Mouse (Mus musculus): ENCODE data around the gene Yipf1. TPM values are rescaled to one million over a fixed set of nuclear protein-coding genes. Genes with fewer than 3 reads are reported as not detected.
A peak's percentile ranks its signal among the peaks of the same experiment; 100 is the strongest.

Yipf1 gene
- 58.3 and 58.8 TPM in 2 replicates for polyA plus RNA-seq (2015; fragmentation: Nextera tagmentation; extraction: Ambion mirVana)

DNA sequence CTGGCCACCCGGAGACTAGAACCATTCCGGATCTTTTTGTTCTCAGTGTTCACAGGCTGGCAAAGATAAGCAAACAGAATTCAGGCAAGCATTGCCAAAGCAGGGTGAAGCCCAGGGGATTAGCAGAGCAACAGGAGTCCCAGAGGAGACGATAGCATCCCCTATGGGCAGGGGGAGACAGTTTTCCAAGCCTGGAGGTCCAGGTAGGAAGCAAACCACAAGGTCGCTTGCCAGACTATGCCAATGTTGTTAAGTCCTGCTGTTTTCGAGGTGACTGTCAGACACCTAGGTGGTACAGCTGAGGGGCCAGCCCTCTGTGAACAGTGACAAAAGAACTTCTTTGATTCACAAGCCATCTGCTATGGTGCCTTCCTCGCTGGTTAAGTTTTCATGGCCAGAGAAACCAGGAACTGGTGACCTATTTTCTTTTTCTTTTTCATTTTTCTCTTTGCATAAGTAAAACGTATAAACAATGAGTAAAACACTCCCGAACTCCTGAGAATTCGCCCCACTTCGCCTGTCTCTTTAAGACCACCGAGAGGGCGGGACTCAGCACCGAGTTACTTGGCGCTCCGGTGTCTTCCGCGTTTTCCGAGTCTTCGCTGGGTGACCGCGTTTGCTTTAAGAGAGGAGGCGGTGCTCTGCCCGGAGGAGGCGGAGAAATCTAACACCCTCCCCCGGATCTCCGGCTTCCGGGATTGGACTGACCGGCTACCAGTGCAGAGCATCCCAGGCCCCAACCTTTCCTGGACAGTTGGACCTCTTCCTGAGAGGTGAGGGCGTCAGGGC, at the start of gene Yipf1:
TSS of gene Yipf1 (plus strand) at position 674 of the 789 bp plus-strand sequence.
- peaks cover 29% of the 10 kb centered on the region for H3K36me3 ChIP-seq
- 2% methylated on average over 29 of the region's 29 CpGs for WGBS
- no peak within 1 kb of the TSS for H3K27ac ChIP-seq
- H3K9ac ChIP-seq, result peak within 1 kb of the TSS; percentile 70
- ATAC-seq (ENCODE audit: low FRiP score, low read depth), result peak; percentile 92
- no peaks in the 10 kb centered on the region for H3K27me3 ChIP-seq
- peaks cover 19% of the 10 kb centered on the region for H3K4me1 ChIP-seq
- H3K4me2 ChIP-seq (replicated peaks), result peak within 1 kb of the TSS; percentile 86
- H3K9me3 ChIP-seq, result no peaks in the 10 kb centered on the region
- H3K4me3 ChIP-seq, result peak within 1 kb of the TSS; percentile 71

DNA sequence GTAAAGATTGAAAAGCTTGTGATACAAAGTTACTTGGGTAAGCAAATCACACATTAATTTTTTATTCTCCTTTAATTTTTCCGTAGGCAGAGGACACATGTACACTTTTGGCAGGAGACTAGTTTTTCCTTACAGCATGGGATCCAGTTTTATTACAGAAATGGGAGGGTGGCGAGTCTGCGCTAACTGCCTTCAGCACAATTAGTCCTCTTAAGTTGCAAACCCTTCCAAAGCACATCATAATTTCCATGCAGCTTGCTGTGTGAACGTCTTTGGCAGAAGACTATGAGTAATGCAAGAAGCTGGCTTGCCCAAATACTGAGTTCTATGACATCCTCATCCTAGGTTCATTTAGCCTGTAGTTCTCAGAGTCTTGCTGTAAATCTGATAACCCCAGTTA, 40.5 kb upstream of the Yipf1 start:
- Histone ChIP-seq H3K27ac (peak overlapping the region; percentile 52; the same call in 1 of the 2 replicates), H3K27me3 (no peaks in the 10 kb centered on the region), H3K9ac (no peak overlapping the region), H3K4me2 (replicated peaks) (no peak overlapping the region), H3K36me3 (peaks cover 5% of the 10 kb centered on the region; the same call in 1 of the 2 replicates), H3K4me3 (no peak overlapping the region), H3K9me3 (no peaks in the 10 kb centered on the region), H3K4me1 (peaks cover 11% of the 10 kb centered on the region)
- no peak for ATAC-seq (ENCODE audit: low FRiP score, low read depth)
- 44% methylated on average over 4 of the region's 4 CpGs for WGBS

DNA sequence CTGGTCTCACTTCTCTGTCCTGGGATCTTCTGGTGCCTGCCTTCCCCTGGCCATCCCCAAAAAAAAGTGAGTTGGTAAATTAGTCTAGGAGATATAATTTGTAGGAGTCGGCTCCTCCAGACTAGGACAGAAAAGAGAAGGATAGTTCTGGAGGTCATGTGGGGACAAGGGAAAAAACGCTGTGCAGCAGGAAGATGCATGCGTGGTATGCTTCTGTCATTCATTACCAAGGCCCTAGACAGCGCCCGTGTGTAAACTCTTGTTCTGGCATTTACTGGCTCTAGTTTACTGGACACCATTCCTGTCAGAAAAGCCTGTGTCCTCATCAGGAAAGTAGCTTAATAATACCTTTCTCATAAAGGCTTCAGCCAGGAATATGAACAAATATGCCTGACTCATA, 39.7 kb upstream of the Yipf1 start:
- no peaks in the 10 kb centered on the region for H3K9me3 ChIP-seq
- H3K4me3 ChIP-seq, result no peak overlapping the region
- no peaks in the 10 kb centered on the region for H3K27me3 ChIP-seq
- peaks cover 5% of the 10 kb centered on the region; the same call in 1 of the 2 replicates for H3K36me3 ChIP-seq
- no peak overlapping the region for H3K4me2 ChIP-seq (replicated peaks)
- H3K9ac ChIP-seq, result no peak overlapping the region
- 64% methylated on average over 5 of the region's 5 CpGs for WGBS
- H3K27ac ChIP-seq, result peak overlapping the region; percentile 52; the same call in 1 of the 2 replicates
- H3K4me1 ChIP-seq, result peaks cover 11% of the 10 kb centered on the region
- no peak for ATAC-seq (ENCODE audit: low FRiP score, low read depth)

DNA sequence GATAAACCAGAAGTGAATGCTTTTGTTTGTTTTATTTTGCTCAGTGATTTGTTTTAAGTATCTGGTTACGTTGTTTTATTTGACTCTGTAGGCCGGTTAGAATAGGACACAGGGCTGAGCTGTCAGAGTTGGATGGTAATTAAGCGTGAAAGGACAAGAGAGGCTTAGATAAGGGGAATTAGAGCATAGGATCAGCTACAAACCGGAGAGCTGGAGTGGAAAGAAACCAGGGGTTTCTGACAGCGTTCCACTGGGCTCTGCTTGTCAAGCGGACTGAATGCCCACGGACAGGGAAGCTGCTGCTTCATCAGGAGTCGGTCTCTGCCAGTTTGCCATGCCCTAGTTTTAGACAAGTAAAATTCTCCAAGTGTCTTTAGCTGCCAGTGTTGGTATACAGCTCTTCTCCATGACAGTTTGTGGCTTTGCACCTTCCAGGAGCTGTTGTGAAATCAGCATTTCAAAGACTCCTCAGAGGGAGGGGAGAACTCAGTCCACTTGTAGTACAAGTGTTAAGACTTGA, 35.9 kb upstream of the Yipf1 start:
- Histone ChIP-seq H3K4me3 (no peak overlapping the region), H3K27me3 (no peaks in the 10 kb centered on the region), H3K36me3 (peaks cover 24% of the 10 kb centered on the region), H3K9me3 (no peaks in the 10 kb centered on the region), H3K4me2 (replicated peaks) (no peak overlapping the region), H3K9ac (no peak overlapping the region), H3K4me1 (peaks cover 11% of the 10 kb centered on the region), H3K27ac (no peak overlapping the region)
- ATAC-seq (ENCODE audit: low FRiP score, low read depth), result no peak
- WGBS, result 27% methylated on average over 8 of the region's 8 CpGs

DNA sequence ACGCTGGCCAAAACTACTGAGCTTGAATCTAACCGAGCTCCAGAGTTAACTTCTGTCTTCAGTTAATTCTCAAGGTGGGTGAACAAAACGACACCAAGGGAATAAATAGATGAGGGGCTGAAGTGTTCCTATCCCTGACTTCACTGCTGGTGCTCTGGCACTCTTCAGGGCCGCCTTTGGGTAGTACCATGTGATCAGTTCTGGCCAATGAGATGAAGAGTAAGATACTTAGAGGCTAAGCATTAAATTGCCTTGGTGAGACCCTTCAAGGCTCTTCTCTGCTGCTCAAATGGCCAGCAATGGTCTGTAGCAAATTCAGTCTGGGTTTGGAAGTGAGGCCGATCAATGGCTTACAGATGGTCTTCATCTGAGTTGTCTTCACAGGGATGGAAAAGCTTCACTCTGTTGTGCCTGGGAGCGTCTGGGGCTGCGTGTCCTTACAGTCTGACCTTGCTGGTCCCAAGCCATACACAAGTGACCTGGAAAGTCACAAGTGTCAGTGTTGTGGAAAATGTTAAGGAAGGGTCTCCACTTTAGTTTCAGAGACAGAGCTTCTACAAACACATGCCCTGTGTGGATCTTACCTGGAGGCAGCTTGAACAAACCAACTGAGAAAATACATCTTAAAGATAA, 33.2 kb upstream of the Yipf1 start:
- ATAC-seq (ENCODE audit: low FRiP score, low read depth), result no peak
- Histone ChIP-seq H3K36me3 (peaks cover 27% of the 10 kb centered on the region), H3K27ac (no peak overlapping the region), H3K4me1 (no peaks in the 10 kb centered on the region), H3K9ac (no peak overlapping the region), H3K9me3 (no peaks in the 10 kb centered on the region), H3K4me3 (no peak overlapping the region), H3K4me2 (replicated peaks) (no peak overlapping the region), H3K27me3 (no peaks in the 10 kb centered on the region)
- WGBS, result 80% methylated on average over 7 of the region's 7 CpGs

DNA sequence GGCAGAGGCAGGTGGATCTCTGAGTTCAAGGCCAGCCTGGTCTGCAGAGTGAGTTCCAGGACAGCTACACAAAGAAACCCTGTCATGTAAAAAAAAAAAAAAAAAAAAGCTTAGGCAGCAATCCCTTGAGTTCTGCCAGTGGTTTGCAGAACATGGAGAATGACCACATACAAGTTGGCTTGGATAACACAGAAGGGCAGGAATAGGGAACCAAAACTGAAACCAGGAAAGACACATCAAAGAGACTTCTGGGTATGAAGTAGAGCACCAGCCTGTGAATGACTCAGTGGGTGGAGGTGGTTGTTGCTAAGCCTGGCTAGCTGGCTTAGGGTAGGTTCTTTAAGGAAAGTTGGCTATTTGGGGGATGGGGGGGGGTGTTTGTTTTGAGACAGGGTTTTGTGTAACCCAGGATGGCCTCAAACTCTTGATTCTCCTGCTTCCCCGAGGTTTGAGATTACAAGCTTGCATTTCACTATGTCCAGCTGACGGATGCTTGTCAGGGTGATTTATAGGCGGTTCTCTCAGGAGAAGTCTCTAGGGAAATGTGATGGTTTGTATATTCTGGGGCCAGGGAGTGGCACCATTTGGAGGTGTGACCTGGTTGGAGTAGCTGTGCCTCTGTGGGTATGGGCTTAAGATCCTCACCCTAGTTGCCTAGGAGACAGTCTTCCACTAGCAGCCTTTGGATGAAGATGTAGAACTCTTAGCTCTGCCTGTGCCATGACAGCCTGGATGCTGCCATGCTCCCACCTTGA, 28.5 kb upstream of the Yipf1 start:
- H3K36me3 ChIP-seq, result peaks cover 18% of the 10 kb centered on the region
- no peak overlapping the region for H3K4me3 ChIP-seq
- no peak overlapping the region for H3K27ac ChIP-seq
- H3K4me2 ChIP-seq (replicated peaks), result no peak overlapping the region
- H3K9ac ChIP-seq, result no peak overlapping the region
- no peak for ATAC-seq (ENCODE audit: low FRiP score, low read depth)
- no peaks in the 10 kb centered on the region for H3K27me3 ChIP-seq
- H3K4me1 ChIP-seq, result no peaks in the 10 kb centered on the region
- no peaks in the 10 kb centered on the region for H3K9me3 ChIP-seq
- 68% methylated on average over 3 of the region's 3 CpGs for WGBS

DNA sequence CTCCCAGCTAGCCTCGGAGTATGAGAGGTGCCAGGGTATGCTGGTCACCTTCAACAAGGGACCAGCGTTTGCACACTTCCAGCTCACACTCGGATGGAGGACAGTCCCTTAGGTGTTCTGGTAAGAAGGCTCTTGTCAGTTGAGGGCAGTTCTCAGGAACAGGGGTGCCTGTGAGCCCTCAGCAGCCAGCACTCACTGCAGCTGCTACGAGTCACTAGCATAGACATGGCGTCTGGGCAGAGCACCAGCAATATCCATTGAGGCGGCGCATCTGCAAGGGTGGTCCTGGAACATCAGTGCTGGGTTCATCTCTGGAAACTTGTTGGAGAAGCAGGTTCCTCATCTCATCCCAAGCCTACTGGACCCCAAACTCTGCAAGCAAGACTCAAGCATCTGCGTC, 27.8 kb upstream of the Yipf1 start:
- Histone ChIP-seq H3K4me2 (replicated peaks) (no peak overlapping the region), H3K9ac (no peak overlapping the region), H3K4me1 (no peaks in the 10 kb centered on the region), H3K27ac (no peak overlapping the region), H3K9me3 (no peaks in the 10 kb centered on the region), H3K4me3 (no peak overlapping the region), H3K36me3 (peaks cover 11% of the 10 kb centered on the region; the same call in 1 of the 2 replicates), H3K27me3 (no peaks in the 10 kb centered on the region)
- ATAC-seq (ENCODE audit: low FRiP score, low read depth), result no peak
- WGBS, result 91% methylated on average over 8 of the region's 8 CpGs

DNA sequence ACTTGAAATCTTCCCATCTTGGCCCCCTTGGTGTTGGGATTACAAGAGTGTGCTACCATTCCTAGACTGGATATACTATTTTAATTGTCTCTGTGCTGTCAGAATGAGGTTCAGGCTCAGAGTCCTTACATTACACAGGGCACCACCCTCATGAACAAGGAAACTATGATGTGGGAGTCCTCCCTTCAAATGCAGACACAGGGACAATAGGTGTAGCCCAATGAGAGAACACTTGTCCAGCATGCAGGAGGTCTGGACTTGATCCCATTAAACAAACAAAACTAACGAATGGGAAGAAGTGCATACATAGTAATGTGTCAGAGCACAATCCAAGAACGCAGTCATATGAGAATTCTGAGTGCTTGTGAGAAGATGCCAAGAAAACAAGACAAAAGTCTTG, 26.6 kb upstream of the Yipf1 start:
- Histone ChIP-seq H3K4me2 (replicated peaks) (no peak overlapping the region), H3K4me3 (no peak overlapping the region), H3K36me3 (peaks cover 8% of the 10 kb centered on the region; the same call in 1 of the 2 replicates), H3K9me3 (no peaks in the 10 kb centered on the region), H3K9ac (no peak overlapping the region), H3K27ac (no peak overlapping the region), H3K4me1 (no peaks in the 10 kb centered on the region), H3K27me3 (no peaks in the 10 kb centered on the region)
- WGBS, result 89% methylated on average over 2 of the region's 2 CpGs
- no peak for ATAC-seq (ENCODE audit: low FRiP score, low read depth)

DNA sequence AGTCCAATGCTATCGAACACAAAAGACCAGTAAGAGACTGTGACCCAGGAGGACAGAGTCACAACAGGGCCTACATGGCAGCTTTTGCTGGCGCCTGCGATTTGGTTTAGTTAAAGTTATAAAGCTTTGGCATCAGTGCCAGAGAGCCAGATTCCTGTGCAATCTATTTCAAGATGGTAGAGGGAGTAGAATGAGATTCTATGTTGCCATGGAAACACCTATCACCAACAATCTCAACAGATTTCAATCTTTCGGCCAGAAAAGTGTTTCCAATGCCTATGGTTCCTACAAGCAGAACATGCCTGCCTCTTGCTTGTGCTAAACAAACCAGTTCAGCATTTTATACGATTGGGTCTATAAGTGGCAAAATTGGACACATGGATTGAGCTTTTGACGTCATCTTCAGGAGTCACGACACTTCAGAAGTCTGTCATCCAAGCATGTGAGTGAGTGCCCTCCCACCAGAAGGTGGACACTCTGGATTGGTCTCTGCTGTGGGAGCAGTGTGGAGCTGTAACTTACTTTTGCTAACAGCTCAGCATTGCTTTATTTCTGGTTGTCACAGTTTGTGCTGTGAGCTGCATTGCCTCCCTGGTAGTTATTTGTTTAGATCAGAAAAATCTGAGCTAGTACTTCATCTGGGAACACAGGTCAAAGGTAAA, 22.4 kb upstream of the Yipf1 start:
- ATAC-seq (ENCODE audit: low FRiP score, low read depth), result no peak
- H3K4me3 ChIP-seq, result no peak overlapping the region
- H3K4me2 ChIP-seq (replicated peaks), result no peak overlapping the region
- H3K27me3 ChIP-seq, result no peaks in the 10 kb centered on the region
- no peak overlapping the region for H3K27ac ChIP-seq
- no peaks in the 10 kb centered on the region for H3K36me3 ChIP-seq
- 90% methylated on average over 7 of the region's 7 CpGs for WGBS
- H3K9me3 ChIP-seq, result no peaks in the 10 kb centered on the region
- no peaks in the 10 kb centered on the region for H3K4me1 ChIP-seq
- H3K9ac ChIP-seq, result no peak overlapping the region

DNA sequence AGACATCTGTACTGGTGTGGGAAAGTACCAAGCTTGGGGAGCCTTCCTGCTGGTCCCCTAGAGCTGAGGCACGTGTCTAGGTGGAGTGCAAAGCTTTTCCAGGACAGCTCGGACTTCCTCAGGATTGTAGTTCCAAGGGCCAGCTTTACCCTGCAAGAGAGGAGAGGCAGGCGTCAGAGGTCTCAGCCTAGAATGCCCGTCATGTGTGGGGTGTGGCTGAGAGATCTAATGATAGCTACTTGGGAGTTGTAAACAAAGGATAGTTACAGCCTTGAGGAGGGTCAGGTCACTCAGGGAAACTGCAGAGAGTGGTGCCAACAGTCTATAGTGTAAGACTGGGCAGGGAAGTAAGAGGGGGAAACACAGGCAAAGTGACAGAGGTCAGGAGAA, 21.9 kb upstream of the Yipf1 start:
- Histone ChIP-seq H3K27me3 (no peaks in the 10 kb centered on the region), H3K27ac (no peak overlapping the region), H3K9me3 (no peaks in the 10 kb centered on the region), H3K4me2 (replicated peaks) (no peak overlapping the region), H3K4me1 (no peaks in the 10 kb centered on the region), H3K4me3 (no peak overlapping the region), H3K9ac (no peak overlapping the region), H3K36me3 (no peaks in the 10 kb centered on the region)
- 34% methylated on average over 4 of the region's 4 CpGs for WGBS
- ATAC-seq (ENCODE audit: low FRiP score, low read depth), result no peak

DNA sequence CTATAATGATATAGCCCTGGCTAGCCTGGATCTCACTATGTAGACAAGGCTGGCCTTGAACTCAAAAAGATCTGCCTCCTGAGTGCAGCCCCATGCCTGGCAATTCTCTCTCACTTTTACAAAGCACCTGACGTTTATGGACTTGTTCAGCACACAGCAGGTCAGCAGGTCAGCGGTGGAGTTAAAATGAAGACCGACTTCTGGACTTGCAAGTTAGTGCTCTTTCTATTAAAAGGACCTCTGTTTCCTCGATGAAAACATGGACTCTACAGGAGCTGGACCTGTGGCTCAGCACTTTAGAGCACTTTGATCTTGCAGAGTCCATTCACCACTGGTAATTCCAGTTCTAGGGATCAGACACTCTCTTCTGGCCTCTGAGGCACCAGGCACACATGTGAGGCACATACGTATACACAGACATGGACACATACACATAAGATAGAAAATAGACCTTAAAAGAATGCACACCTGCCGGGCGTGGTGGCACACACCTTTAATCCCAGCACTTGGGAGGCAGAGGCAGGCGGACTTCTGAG, 16.0 kb upstream of the Yipf1 start:
- no peak for ATAC-seq (ENCODE audit: low FRiP score, low read depth)
- 69% methylated on average over 8 of the region's 8 CpGs for WGBS
- Histone ChIP-seq H3K9ac (no peak overlapping the region), H3K9me3 (no peaks in the 10 kb centered on the region), H3K36me3 (no peaks in the 10 kb centered on the region), H3K27me3 (no peaks in the 10 kb centered on the region), H3K4me1 (no peaks in the 10 kb centered on the region), H3K27ac (no peak overlapping the region), H3K4me3 (no peak overlapping the region), H3K4me2 (replicated peaks) (no peak overlapping the region)

Data from limb, embryonic 13.5 days (tissue).